Mouse (Mus musculus) cortical plate, adult 2 months (tissue): ENCODE results near the gene March1. TPM values are rescaled to one million over a fixed set of nuclear protein-coding genes. Genes with fewer than 3 reads are reported as not detected.
A peak's percentile ranks its signal among the peaks of the same experiment; 100 is the strongest.

Source experiments
- H3K27ac ChIP-seq: fragments of 200-500 bp; 2 replicates; pipeline ENCODE4 v1.5.1; 2012; ENCODE audit warnings: low read length, control low read depth, inconsistent platforms; ENCODE audit not compliant: insufficient read depth
- H3K4me1 ChIP-seq: fragments of 200-500 bp; 2 replicates; pipeline ENCODE4 v1.6.1; 2011; ENCODE audit warnings: low read length; ENCODE audit not compliant: control insufficient read depth, insufficient read depth
- H3K4me3 ChIP-seq: fragments of 200-500 bp; 2 replicates; pipeline ENCODE4 v1.5.1; 2011; ENCODE audit warnings: mild to moderate bottlenecking, low read length, control low read depth; ENCODE audit not compliant: insufficient read depth
- CTCF ChIP-seq: fragments of 200-500 bp; IDR thresholded peaks from 2 replicates; pipeline ENCODE4 v1.5.1; 2011; ENCODE audit warnings: mild to moderate bottlenecking, control low read depth, low read length; ENCODE audit not compliant: insufficient read depth; ENCODE audit errors: extremely low read depth
- POLR2A ChIP-seq: fragments of 200-500 bp; IDR thresholded peaks from 2 replicates; pipeline ENCODE4 v1.6.1; 2011; ENCODE audit warnings: mild to moderate bottlenecking, low read length, control low read depth; ENCODE audit not compliant: insufficient read depth; ENCODE audit errors: extremely low read depth
- polyA plus RNA-seq: library from polyadenylated mRNA; depleted of rRNA; stranded (reverse); fragments of >200 nt; gene quantifications from 2 replicates; pipeline ENCODE4 v1.2.3, GENCODE M21; 2012

The March1 gene
- polyA plus RNA-seq, 1 experiment, result 15.0 TPM

- Histone ChIP-seq H3K27ac (no peak overlapping the region), H3K4me3 (no peak overlapping the region), H3K4me1 (no peaks in the 10 kb centered on the region)
- TF ChIP-seq CTCF (no peak), POLR2A (no peak)
Measured at GRCm38 (mm10) chr8:66209553-66209952, 591.9 kb downstream of the March1 start.

DNA sequence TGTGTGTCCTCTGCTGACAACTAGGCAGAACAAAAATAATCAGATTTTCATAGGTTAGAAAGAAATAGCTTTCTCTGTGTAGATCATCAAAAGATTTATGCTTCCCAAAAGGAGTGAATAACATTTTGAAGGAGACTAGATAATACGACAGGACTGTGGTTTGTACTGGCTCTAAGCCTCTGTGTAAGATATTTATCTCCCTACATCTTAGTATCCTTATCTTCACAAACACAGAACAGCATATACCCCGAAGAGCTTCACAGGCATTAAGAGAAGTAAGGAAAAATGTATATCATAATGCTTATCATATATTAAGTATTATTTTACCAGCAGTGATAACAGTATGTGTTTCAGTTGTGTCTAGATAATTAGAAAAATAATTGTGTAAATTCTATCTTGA is 592.6 kb downstream of the March1 start:
- Histone ChIP-seq H3K27ac (no peak overlapping the region), H3K4me1 (no peaks in the 10 kb centered on the region; the same call in 1 of the 2 replicates), H3K4me3 (no peak overlapping the region)
- TF ChIP-seq POLR2A, result no peak
- TF ChIP-seq CTCF, result no peak

DNA sequence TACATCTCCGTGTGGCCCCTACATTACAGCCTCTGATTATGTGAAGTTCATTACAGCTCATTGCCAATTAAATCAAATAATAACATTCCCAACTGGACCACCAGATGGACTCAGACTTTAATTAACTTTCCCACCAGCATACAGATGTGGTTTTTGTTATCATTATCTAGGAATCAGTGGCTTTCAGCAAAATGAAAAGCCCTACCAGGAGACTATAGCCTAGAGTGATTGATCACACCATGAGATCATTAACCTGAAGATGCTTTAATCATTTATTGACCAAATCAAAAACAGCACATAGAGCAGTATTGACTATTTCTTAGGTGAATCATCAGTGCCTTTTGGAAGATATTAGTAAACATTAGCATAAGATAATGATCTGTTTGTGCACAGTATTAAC is 602.3 kb downstream of the March1 start:
- no peak for TF ChIP-seq POLR2A
- H3K4me1 ChIP-seq, result no peaks in the 10 kb centered on the region; the same call in 1 of the 2 replicates
- H3K4me3 ChIP-seq, result no peak overlapping the region
- H3K27ac ChIP-seq, result no peak overlapping the region

GRCm38 (mm10) chr8:66229931-66230330 is 612.2 kb downstream of the March1 start:
- TF ChIP-seq CTCF (no peak), POLR2A (no peak)
- no peak overlapping the region for H3K4me3 ChIP-seq
- no peak overlapping the region for H3K27ac ChIP-seq
- H3K4me1 ChIP-seq, result no peaks in the 10 kb centered on the region

- no peak for TF ChIP-seq CTCF
- no peak for TF ChIP-seq POLR2A
- no peak overlapping the region for H3K4me3 ChIP-seq
- no peak overlapping the region for H3K27ac ChIP-seq
- H3K4me1 ChIP-seq, result no peaks in the 10 kb centered on the region
Measured at GRCm38 (mm10) chr8:66269546-66269945, 651.8 kb downstream of the March1 start.

- no peak overlapping the region for H3K27ac ChIP-seq
- H3K4me3 ChIP-seq, result no peak overlapping the region
- TF ChIP-seq POLR2A, result no peak
- no peak for TF ChIP-seq CTCF
- no peaks in the 10 kb centered on the region for H3K4me1 ChIP-seq
Measured at GRCm38 (mm10) chr8:66270116-66270515, 652.4 kb downstream of the March1 start.

GRCm38 (mm10) chr8:66317824-66318223 is 700.1 kb downstream of the March1 start:
- H3K27ac ChIP-seq, result no peak overlapping the region
- TF ChIP-seq POLR2A, result no peak
- TF ChIP-seq CTCF, result no peak
- no peak overlapping the region for H3K4me3 ChIP-seq
- no peaks in the 10 kb centered on the region for H3K4me1 ChIP-seq

DNA sequence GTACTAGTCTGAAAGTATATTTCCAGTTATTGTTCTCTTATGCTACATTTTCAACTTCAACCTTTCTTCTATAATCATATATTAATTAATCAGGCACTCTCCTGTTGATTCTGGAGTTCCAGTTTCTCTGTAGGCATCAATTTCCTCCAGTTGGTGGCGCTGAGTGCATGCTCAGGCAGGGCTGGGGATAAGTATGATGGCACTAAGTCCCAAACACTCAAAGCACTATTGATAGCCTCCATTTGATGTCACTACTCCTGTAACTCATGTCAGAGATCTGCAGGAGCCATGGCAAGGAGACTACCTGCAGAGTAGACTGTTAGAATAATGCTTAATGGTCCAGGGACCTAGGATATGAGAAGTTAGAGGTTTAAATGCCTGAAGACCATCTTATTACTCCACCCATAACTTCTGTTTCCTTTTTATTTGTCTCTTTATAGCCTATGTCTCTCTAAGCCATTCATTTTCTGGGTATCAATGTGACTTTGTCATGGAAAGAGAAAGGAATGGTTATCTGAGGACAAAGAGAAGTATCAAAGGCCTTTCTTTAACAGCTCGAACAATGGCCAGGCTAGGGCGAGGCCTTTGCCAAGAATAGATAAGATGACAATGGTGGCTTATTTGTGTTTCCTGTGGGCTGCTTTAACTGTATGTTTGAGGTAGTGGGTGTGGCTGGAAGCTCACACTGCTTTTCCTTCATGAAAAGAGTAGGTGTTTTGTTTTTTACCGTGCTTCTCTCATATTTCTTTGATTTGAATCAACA is 705.5 kb downstream of the March1 start:
- no peak overlapping the region for H3K27ac ChIP-seq
- TF ChIP-seq CTCF, result peak; percentile 53
- no peak for TF ChIP-seq POLR2A

DNA sequence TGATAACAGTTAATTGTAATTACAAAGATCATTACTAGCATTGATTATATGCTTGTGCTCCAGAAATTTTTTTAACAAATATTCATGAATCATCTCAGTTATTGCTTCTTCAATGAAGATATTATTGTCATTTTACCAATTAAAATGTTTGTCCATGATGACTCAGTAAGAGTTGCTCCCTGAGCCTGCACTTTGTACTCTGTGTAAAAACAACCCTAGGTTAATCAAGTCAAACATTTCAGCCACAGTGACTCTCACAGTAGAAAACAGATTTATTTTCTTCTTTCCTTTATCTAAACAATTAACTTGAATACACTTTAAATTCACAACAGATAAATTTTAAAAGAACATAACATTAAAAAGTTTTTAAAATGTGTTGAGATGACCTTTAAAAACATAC is 708.7 kb downstream of the March1 start:
- TF ChIP-seq POLR2A (no peak), CTCF (no peak)
- Histone ChIP-seq H3K4me3 (no peak overlapping the region), H3K4me1 (no peaks in the 10 kb centered on the region), H3K27ac (no peak overlapping the region)

More for the DNA sequence above, 705.5 kb downstream of the March1 start:
- H3K4me3 ChIP-seq, result no peak overlapping the region
- no peaks in the 10 kb centered on the region for H3K4me1 ChIP-seq

- no peak overlapping the region for H3K4me3 ChIP-seq
- TF ChIP-seq POLR2A, result no peak
- TF ChIP-seq CTCF, result no peak
Measured at GRCm38 (mm10) chr8:66332206-66332605, 714.5 kb downstream of the March1 start.

DNA sequence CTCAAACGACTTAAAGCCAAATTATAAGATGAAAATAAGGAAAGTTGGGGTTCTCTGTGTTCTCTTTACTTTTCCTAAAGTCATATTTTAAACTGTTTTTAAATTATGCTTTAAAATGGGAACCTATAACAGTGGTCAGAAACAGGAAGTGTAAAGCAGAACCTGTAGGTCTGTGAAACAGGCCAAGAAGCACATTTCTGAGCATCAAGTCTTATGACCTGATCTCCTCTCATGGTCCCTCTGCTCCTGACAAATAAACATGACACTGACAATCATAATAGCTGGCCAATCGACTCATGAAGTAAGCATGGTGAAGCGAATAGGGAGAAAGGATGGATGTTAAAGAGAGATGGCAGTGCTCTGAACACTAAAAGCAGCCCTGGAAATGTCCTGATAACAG is 716.6 kb downstream of the March1 start:
- Histone ChIP-seq H3K27ac (no peak overlapping the region), H3K4me1 (peaks cover 1% of the 10 kb centered on the region; the same call in 1 of the 2 replicates)
- TF ChIP-seq CTCF (no peak), POLR2A (no peak)

More at GRCm38 (mm10) chr8:66332206-66332605, 714.5 kb downstream of the March1 start:
- no peak overlapping the region for H3K27ac ChIP-seq
- peaks cover 1% of the 10 kb centered on the region; the same call in 1 of the 2 replicates for H3K4me1 ChIP-seq

GRCm38 (mm10) chr8:66339551-66339950 is 721.9 kb downstream of the March1 start:
- no peak for TF ChIP-seq CTCF
- no peak for TF ChIP-seq POLR2A
- no peak overlapping the region for H3K27ac ChIP-seq
- H3K4me3 ChIP-seq, result no peak overlapping the region
- no peaks in the 10 kb centered on the region for H3K4me1 ChIP-seq

More for the DNA sequence above, 716.6 kb downstream of the March1 start:
- H3K4me3 ChIP-seq, result no peak overlapping the region
